Mouse (Mus musculus) forebrain, embryonic 11.5 days (tissue): ENCODE measurements around the gene Adamts20. TPM values are rescaled to one million over a fixed set of nuclear protein-coding genes. Genes with fewer than 3 reads are reported as not detected.
"Not testable (repeated sequence)": the region's sequence is repeated elsewhere in the genome, so short reads cannot be mapped to it uniquely, and the experiment has no call there.

Experiments used
- ATAC-seq: fragments of 200-750 bp; cut with Nextera tagmentation; replicated peaks from 2 replicates; pipeline ENCODE4 v1.8.0; 2017; ENCODE audit warnings: moderate TSS enrichment; ENCODE audit not compliant: low FRiP score
- DNase-seq: peaks from one replicate; pipeline ENCODE4 v3.0.0-alpha.2; 2017; ENCODE audit warnings: low spot score
- H3K27ac ChIP-seq: fragments of 300-500 bp; sonication (generic); 2 replicates; pipeline ENCODE4 v1.5.1; 2014; ENCODE audit warnings: low read depth, low read length
- H3K27me3 ChIP-seq: fragments of 300-500 bp; sonication (generic); 2 replicates; pipeline ENCODE4 v1.6.1; 2014; ENCODE audit warnings: mild to moderate bottlenecking, low read length, mixed read lengths; ENCODE audit not compliant: control insufficient read depth, insufficient read depth
- H3K36me3 ChIP-seq: fragments of 300-500 bp; sonication (generic); 2 replicates; pipeline ENCODE4 v1.6.1; 2014; ENCODE audit warnings: mild to moderate bottlenecking, low read length, moderate library complexity, mixed read lengths; ENCODE audit not compliant: control insufficient read depth, insufficient read depth
- H3K4me1 ChIP-seq: fragments of 300-500 bp; sonication (generic); replicated peaks from 2 replicates; pipeline ENCODE4 v1.6.1; 2014; ENCODE audit warnings: low read length, mixed read lengths; ENCODE audit not compliant: control insufficient read depth, insufficient read depth
- H3K4me2 ChIP-seq: fragments of 300-500 bp; sonication (generic); 2 replicates; pipeline ENCODE4 v1.6.1; 2014; ENCODE audit warnings: low read depth, mild to moderate bottlenecking, low read length, moderate library complexity, mixed read lengths; ENCODE audit not compliant: severe bottlenecking
- H3K4me3 ChIP-seq: fragments of 300-500 bp; sonication (generic); 2 replicates; pipeline ENCODE4 v1.5.1; 2014; ENCODE audit warnings: low read depth, low read length
- H3K9ac ChIP-seq: fragments of 300-500 bp; sonication (generic); 2 replicates; pipeline ENCODE4 v1.6.1; 2014; ENCODE audit warnings: low read length
- H3K9me3 ChIP-seq: fragments of 300-500 bp; sonication (generic); 2 replicates; pipeline ENCODE4 v1.6.1; 2016; ENCODE audit warnings: low read length, mixed read lengths; ENCODE audit not compliant: control insufficient read depth
- WGBS: fragments of 180-500 bp; shearing (Covaris S2); extraction: QIAGEN DNeasy Blood & Tissue Kit; methylation state at CpG from one replicate; pipeline ENCODE4 v1.1.7; 2014; 5-methylcytosine and 5-hydroxymethylcytosine counted together
- polyA plus RNA-seq: library from polyadenylated mRNA; unstranded; fragments of >200 nt; fragmentation: Nextera tagmentation; extraction: Ambion mirVana; gene quantifications from 2 replicates; pipeline ENCODE4 v1.2.1, GENCODE M21; 2014

Gene Adamts20
- polyA plus RNA-seq, 1 experiment from 2014 or later: 14.0 TPM

DNA sequence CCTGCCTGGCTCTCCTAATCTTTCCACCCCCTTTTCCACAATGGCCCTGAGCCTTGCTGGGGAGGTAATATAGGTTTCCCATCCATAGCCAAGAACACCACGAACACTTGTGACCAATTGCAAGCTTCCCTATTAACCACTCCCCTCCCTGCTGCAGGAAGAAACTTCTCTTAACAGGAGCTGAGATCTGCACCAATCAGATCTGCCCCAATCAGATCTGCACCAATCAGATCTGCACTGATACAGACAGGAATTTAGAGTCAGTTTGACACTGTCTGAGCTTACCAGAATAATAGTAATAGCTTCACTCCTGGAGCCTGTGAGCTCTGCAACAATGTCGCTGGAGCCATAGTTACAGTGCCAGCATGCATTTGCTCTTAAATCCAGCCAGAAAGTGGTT, 58.9 kb downstream of the Adamts20 start:
- Histone ChIP-seq H3K9ac (no peak overlapping the region), H3K27ac (no peak overlapping the region), H3K4me3 (no peak overlapping the region), H3K4me1 (peaks cover 9% of the 10 kb centered on the region), H3K4me2 (no peak overlapping the region), H3K9me3 (no peaks in the 10 kb centered on the region), H3K27me3 (peaks cover 2% of the 10 kb centered on the region; the same call in 1 of the 2 replicates), H3K36me3 (no peaks in the 10 kb centered on the region)
- whole genome bisulfite sequencing: 24% methylated on average over 2 of the region's 2 CpGs
- ATAC-seq: peak; percentile 27
- DNase-seq: no peak

DNA sequence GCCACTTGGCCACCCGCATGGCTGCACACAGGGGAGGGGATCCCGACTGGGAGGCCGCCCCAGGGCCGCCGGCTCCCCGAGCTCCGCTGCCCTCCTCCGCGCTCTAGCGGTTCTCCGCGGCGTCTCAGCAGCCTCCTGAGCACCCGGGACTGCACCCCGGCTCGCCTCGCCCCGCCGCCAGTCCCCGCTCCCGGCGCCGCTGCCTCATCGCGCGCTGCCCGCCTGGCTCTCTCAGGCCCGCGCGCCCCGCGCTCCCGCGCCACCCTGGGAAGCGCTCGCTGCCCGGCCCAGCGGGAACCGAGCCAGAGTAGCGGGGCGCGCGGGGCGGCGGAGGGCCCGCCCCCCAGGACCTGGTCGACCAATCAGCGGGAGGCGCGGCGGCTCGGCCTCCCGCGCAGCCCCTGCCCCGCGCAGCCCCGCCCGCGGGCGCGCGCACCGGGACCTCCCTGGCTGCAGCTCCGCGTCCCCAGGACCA, 61.1 kb downstream of the Adamts20 start:
- H3K4me3 ChIP-seq: peak overlapping the region; percentile 69
- H3K36me3 ChIP-seq: no peaks in the 10 kb centered on the region
- H3K4me2 ChIP-seq: peak overlapping the region; percentile 97
- WGBS: 0% methylated on average over 60 of the region's 65 CpGs
- H3K4me1 ChIP-seq: peaks cover 9% of the 10 kb centered on the region
- peak overlapping the region; percentile 80 for H3K9ac ChIP-seq
- 0 out of 2 replicates have a peak overlapping the region, but pooled peaks have one; percentile 41 for H3K27ac ChIP-seq
- H3K27me3 ChIP-seq: peaks cover 2% of the 10 kb centered on the region; the same call in 1 of the 2 replicates
- peak; percentile 94 for ATAC-seq
- H3K9me3 ChIP-seq: no peaks in the 10 kb centered on the region
- DNase-seq: peak; percentile 91

DNA sequence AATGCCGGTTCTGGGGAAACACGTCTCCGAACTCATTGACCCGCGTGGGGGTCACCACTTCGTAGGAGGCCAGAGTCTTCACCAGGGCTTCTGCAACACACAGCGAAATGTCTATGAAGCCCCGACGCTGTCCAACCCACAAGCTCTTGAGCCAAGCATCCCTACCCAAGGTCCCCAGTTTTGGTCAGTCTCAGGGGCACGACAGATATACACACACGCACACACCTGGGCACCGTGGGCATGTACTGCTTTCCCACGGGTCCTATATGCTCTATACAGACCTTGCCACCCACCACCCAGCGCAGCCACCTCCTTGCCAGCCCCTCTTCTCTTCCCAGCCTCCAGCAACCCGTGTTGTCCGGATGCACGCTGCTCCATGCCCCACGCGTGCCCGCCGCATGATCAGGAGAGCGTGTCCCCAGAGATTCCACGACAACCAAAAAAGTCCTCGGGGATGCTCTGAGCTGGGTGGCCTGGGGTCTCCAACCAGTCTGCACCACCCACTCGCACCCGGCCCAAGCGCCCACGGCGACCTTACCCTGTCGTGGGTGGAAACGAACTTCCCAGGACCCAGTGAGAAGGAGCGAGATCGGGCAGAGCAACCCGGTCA, 61.7 kb downstream of the Adamts20 start:
- Histone ChIP-seq H3K9ac (peak overlapping the region; percentile 80), H3K4me3 (peak overlapping the region; percentile 69), H3K27ac (0 out of 2 replicates have a peak overlapping the region, but pooled peaks have one; percentile 41), H3K4me1 (peaks cover 9% of the 10 kb centered on the region), H3K27me3 (peaks cover 2% of the 10 kb centered on the region; the same call in 1 of the 2 replicates), H3K4me2 (peak overlapping the region; percentile 97), H3K9me3 (no peaks in the 10 kb centered on the region), H3K36me3 (no peaks in the 10 kb centered on the region)
- ATAC-seq: peak; percentile 58
- DNase-seq: peak; percentile 60
- WGBS: under 1% methylated on average over 33 of the region's 34 CpGs

DNA sequence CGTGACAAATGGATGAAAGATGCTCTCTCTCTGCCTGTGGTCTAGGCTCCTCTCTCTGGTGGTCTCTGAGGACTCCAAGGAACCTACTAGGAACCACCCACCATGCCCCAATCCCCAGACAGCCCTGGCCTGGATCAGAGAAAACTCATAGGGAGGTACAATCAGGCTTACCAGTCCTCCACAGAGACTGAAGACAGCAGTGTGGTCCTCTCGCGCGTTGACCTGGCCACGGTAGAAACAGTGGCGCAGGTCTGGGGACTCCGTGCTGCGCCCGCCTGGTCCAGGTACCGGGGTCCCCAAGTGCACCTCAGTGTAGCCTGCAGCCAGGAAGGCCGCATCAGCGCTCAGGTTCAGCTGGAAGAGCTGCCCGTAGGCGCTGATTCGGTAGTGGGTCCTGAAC, 62.2 kb downstream of the Adamts20 start:
- no peak for ATAC-seq
- Histone ChIP-seq H3K9me3 (no peaks in the 10 kb centered on the region), H3K27me3 (peaks cover 2% of the 10 kb centered on the region; the same call in 1 of the 2 replicates), H3K4me1 (peaks cover 9% of the 10 kb centered on the region), H3K4me2 (peak overlapping the region; percentile 97), H3K36me3 (no peaks in the 10 kb centered on the region), H3K27ac (no peak overlapping the region), H3K4me3 (peak overlapping the region; percentile 69), H3K9ac (peak overlapping the region; percentile 80)
- 5% methylated on average over 15 of the region's 15 CpGs for WGBS
- peak; percentile 63 for DNase-seq

DNA sequence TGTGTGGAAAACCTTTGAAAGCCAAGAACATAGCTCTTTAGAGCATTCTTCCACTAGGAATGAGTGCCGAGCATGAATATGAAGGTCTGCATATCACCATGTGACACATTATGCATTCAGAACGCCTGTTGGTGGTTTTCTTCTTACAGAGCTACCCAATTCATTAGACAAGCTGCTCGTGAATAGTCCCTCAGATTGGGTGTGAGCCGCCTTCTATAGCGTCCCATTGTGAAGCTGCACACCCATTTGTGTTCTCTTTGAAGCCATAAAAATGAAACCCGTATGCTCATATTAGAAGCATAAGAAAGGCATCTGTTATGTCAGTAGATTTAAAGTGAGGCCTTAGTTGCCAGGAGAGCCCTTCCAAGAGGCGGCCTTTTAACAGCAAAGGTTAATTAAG, 72.5 kb downstream of the Adamts20 start:
- peak; percentile 71 for ATAC-seq
- no peaks in the 10 kb centered on the region for H3K27me3 ChIP-seq
- peak; percentile 57 for DNase-seq
- H3K9me3 ChIP-seq: no peaks in the 10 kb centered on the region
- no peak overlapping the region for H3K4me3 ChIP-seq
- H3K9ac ChIP-seq: no peak overlapping the region
- no peaks in the 10 kb centered on the region for H3K36me3 ChIP-seq
- 0 out of 2 replicates have a peak, but pooled peaks cover 3% of the 10 kb centered on the region for H3K4me1 ChIP-seq
- no peak overlapping the region for H3K27ac ChIP-seq
- WGBS: 25% methylated on average over 7 of the region's 7 CpGs
- no peak overlapping the region for H3K4me2 ChIP-seq

DNA sequence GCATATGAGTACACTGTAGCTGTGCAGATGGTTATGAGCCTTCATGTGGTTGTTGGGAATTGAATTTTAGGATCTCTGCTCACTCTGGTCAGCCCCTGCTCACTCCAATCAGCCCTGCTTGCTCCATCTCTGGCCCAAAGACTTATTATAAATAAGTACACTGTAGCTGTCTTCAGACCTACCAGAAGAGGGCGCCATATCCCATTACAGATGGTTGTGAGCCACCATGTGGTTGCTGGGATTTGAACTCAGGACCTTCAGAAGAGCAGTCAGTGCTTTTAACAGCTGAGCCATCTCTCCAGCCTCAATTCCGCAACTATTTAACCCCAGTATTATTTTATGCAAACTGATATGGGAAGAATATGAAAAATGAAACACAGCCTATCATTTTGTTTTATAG, 75.1 kb downstream of the Adamts20 start:
- H3K27me3 ChIP-seq, H3K9me3 ChIP-seq, H3K27ac ChIP-seq, H3K4me2 ChIP-seq, H3K9ac ChIP-seq, H3K4me3 ChIP-seq, H3K4me1 ChIP-seq, H3K36me3 ChIP-seq, DNase-seq, ATAC-seq: not testable (repeated sequence)
- WGBS: 67% methylated on average over 2 of the region's 2 CpGs

DNA sequence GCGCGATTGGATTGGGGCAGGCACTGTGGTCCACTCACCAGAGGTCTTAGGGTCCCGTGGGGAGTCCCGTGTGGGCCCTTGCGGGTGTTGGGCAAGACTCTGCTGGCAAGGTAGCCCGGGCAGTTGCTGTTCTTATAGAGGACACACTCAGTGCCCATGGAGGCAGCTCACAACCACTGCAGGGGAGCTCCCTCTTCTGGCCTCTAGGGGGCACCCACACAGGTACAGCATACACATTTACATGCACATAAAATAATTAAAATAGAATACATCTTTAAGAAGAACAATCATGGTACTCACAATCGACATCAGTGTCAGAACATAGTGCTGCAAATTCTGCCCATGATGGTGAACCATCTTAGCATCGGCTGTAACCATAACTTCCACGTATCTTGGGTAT, 85.8 kb downstream of the Adamts20 start:
- Histone ChIP-seq H3K4me3 (no peak overlapping the region), H3K27ac (no peak overlapping the region), H3K4me2 (no peak overlapping the region), H3K36me3 (no peaks in the 10 kb centered on the region), H3K9ac (no peak overlapping the region), H3K27me3 (no peaks in the 10 kb centered on the region), H3K9me3 (no peaks in the 10 kb centered on the region), H3K4me1 (no peaks in the 10 kb centered on the region)
- DNase-seq (no peak), ATAC-seq (no peak)
- WGBS: 95% methylated on average over 7 of the region's 9 CpGs

DNA sequence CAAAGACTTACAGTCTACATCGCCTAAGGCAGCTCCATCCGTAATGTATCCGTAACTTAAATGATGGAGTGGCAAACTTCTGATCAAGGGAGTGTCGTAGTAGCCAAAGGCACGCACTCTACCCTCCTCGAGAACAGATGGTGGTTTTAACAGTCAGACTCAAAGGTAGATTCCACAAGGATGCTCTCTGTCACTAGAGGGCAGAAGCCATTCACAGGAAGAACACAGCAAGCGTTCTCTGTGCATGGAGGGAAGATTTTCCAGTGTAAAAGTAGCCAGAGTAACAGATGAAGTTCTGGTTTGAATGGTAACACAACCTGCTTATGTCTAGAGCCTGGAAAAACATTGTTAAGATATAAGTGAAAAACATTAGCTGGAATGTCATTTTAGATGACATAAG, 92.7 kb downstream of the Adamts20 start:
- Histone ChIP-seq H3K4me2 (no peak overlapping the region), H3K4me1 (no peaks in the 10 kb centered on the region), H3K9ac (no peak overlapping the region), H3K9me3 (no peaks in the 10 kb centered on the region), H3K4me3 (no peak overlapping the region), H3K36me3 (no peaks in the 10 kb centered on the region), H3K27me3 (no peaks in the 10 kb centered on the region), H3K27ac (no peak overlapping the region)
- DNase-seq: no peak
- ATAC-seq: no peak
- WGBS: 81% methylated on average over 7 of the region's 7 CpGs

DNA sequence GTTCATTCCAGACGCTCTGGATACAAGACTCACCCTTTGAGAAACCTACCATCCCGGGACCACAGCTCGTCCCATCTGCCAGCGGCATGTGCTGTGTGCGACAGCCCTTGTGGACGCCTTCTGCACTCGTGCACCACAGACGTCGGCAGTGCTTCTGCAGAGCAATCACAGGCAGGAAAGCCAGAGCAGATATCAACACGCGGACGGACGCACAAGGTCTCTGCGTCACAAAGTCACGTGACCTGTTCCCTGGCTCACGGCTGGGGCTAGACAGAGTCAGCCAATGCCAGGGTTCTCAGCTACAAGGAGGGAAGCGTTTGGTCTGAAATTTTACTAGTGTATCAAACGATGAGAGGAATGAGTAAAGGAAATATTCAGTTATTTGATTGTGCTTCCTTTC, 116.2 kb downstream of the Adamts20 start:
- ATAC-seq (no peak), DNase-seq (no peak)
- Histone ChIP-seq H3K4me1 (no peaks in the 10 kb centered on the region), H3K27me3 (no peaks in the 10 kb centered on the region), H3K9me3 (no peaks in the 10 kb centered on the region), H3K27ac (no peak overlapping the region), H3K36me3 (no peaks in the 10 kb centered on the region; the same call in 1 of the 2 replicates), H3K4me2 (no peak overlapping the region), H3K4me3 (no peak overlapping the region), H3K9ac (no peak overlapping the region)
- WGBS: 90% methylated on average over 18 of the region's 18 CpGs
